Mouse (Mus musculus) c-Kit-positive CD71-positive TER-119-positive erythroid progenitor cells, embryonic 14.5 days (primary cell): ENCODE measurements around the gene Gpr153.

ENCODE experiments used
- DNase-seq: peaks from one replicate; pipeline ENCODE4 v3.0.0-alpha.2; 2013; ENCODE audit warnings: low spot score

The Gpr153 gene

GRCm38 (mm10) chr4:152287317-152288120 lies 13.5 kb downstream of the Gpr153 start:
- no peak for DNase-seq

GRCm38 (mm10) chr4:152288398-152288945 lies 14.4 kb downstream of the Gpr153 start:
- DNase-seq: no peak

- DNase-seq: no peak
Measured at GRCm38 (mm10) chr4:152290385-152290784, 16.4 kb downstream of the Gpr153 start.

- no peak for DNase-seq
Measured at GRCm38 (mm10) chr4:152290991-152291390, 17.0 kb downstream of the Gpr153 start.

GRCm38 (mm10) chr4:152291562-152291961 lies 17.5 kb downstream of the Gpr153 start, which contains the start of gene Hes3:
Gene Hes3 (minus strand): TSS chr4:152291662.
- no peak for DNase-seq

- DNase-seq: no peak
Measured at GRCm38 (mm10) chr4:152292102-152292765, 18.2 kb downstream of the Gpr153 start.

- DNase-seq: no peak
Measured at GRCm38 (mm10) chr4:152294188-152294929, 20.3 kb downstream of the Gpr153 start.

GRCm38 (mm10) chr4:152295916-152296315 lies 21.9 kb downstream of the Gpr153 start:
- peak; percentile 52 for DNase-seq

- no peak for DNase-seq
Measured at GRCm38 (mm10) chr4:152296371-152296770, 22.3 kb downstream of the Gpr153 start.

- peak; percentile 99 for DNase-seq
Measured at GRCm38 (mm10) chr4:152296874-152297861, 23.1 kb downstream of the Gpr153 start, which contains the start of gene Icmt. Gene Icmt (plus strand): TSS chr4:152297227.

GRCm38 (mm10) chr4:152298836-152299235 lies 24.8 kb downstream of the Gpr153 start:
- DNase-seq: no peak

- DNase-seq: no peak
Measured at GRCm38 (mm10) chr4:152300375-152300774, 26.3 kb downstream of the Gpr153 start.

- no peak for DNase-seq
Measured at GRCm38 (mm10) chr4:152302012-152302411, 28.0 kb downstream of the Gpr153 start.

- no peak for DNase-seq
Measured at GRCm38 (mm10) chr4:152303172-152303571, 29.1 kb downstream of the Gpr153 start.

GRCm38 (mm10) chr4:152304685-152305084 lies 30.7 kb downstream of the Gpr153 start:
- no peak for DNase-seq

GRCm38 (mm10) chr4:152305991-152306390 lies 32.0 kb downstream of the Gpr153 start:
- DNase-seq: no peak

- no peak for DNase-seq
Measured at GRCm38 (mm10) chr4:152307542-152307941, 33.5 kb downstream of the Gpr153 start.

- DNase-seq: no peak
Measured at GRCm38 (mm10) chr4:152312186-152312585, 38.2 kb downstream of the Gpr153 start.

GRCm38 (mm10) chr4:152313211-152313632 lies 39.2 kb downstream of the Gpr153 start:
- no peak for DNase-seq

- no peak for DNase-seq
Measured at GRCm38 (mm10) chr4:152313934-152314333, 39.9 kb downstream of the Gpr153 start.
